Mouse (Mus musculus) ES-Bruce4 (cell line): ENCODE results near the gene Prl2c5.
"Not testable (repeated sequence)": the region's sequence is repeated elsewhere in the genome, so short reads cannot be mapped to it uniquely, and the experiment has no call there.

Source experiments
- CTCF ChIP-seq: IDR thresholded peaks from one replicate; pipeline ENCODE4 v1.8.1; 2011; ENCODE audit warnings: low read depth, low read length
- EP300 ChIP-seq: IDR thresholded peaks from 2 replicates; pipeline ENCODE4 v1.6.1; 2011; ENCODE audit warnings: low read depth, low read length; ENCODE audit not compliant: insufficient read depth
- POLR2A ChIP-seq: IDR thresholded peaks from one replicate; pipeline ENCODE4 v1.8.1; 2011; ENCODE audit warnings: low read length; ENCODE audit not compliant: insufficient read depth

DNA sequence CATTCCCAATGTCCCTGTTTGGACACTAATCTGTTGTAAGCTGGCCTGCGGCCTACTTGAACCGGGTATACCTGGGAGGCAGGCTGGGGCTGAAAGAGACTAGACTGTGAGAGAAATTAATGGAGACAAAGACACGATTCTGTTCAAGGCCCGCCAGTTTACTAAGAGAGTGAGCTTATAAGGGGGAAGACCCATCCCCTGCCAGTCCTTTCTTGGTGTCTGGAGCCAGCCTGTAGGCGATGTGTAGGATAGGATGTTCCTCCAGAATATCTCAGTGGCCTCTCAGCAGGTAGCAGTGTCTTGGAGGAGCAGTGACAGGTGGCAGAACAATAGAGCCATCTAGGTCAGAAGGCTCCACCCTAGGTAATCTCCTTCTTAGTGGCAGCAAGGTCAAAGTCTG lies 37.7 kb downstream of the Prl2c5 start:
- TF ChIP-seq CTCF, POLR2A, EP300: not testable (repeated sequence)
